In genomic region chr13:72630501-72631372, GRCm38 (mm10) we compare ENCODE assay signal across 9 mouse cellular contexts. TPM values are rescaled to one million over a fixed set of nuclear protein-coding genes. Genes with fewer than 3 reads are reported as not detected.
A peak's percentile ranks its signal among the peaks of the same experiment; 100 is the strongest.
DNase-seq lines count a peak whose midpoint lies in the region; ATAC-seq and TF ChIP-seq lines count a peak whose summit lies in the region.
"Had no signal": no experiment of that assay in that cellular context is flagged by ENCODE, and none has a peak within 500 bp of the region (broad histone marks: within the 10 kb centered on the region; RNA-seq: fewer than 3 reads in every experiment).

No protein-coding gene starts in this region.

- no peaks in the 10 kb centered on the region for H3K9me3 ChIP-seq in heart, embryonic 12.5 days (replicated peaks)
- H3K9me3 ChIP-seq in embryonic facial prominence, embryonic 14.5 days (ENCODE audit: control insufficient read depth, low read length) = no peaks in the 10 kb centered on the region
- H3K9me3 ChIP-seq in limb, embryonic 14.5 days (ENCODE audit: control insufficient read depth, low read length) = no peaks in the 10 kb centered on the region

- TF ChIP-seq POLR2A in limb, embryonic 14.5 days (IDR thresholded peaks at IDR 0.05; ENCODE audit: borderline replicate concordance, extremely low read depth, insufficient read depth, insufficient read length) = no peak

- no peaks in the 10 kb centered on the region for H3K36me3 ChIP-seq in heart, embryonic 12.5 days
- no peaks in the 10 kb centered on the region for H3K36me3 ChIP-seq in C2C12 (ENCODE audit: control insufficient read depth, insufficient read depth)
- H3K36me3 ChIP-seq in embryonic facial prominence, embryonic 14.5 days (ENCODE audit: control insufficient read depth, insufficient read depth, low read length) = no peaks in the 10 kb centered on the region
- H3K36me3 ChIP-seq in limb, embryonic 14.5 days (ENCODE audit: control insufficient read depth, insufficient read depth, low read length) = 0 out of 2 replicates have a peak, but pooled peaks cover 6% of the 10 kb centered on the region

- peak overlapping the region; percentile 74 for H3ac ChIP-seq in C2C12 (ENCODE audit: control insufficient read depth, insufficient read length, low read depth)

- no peak overlapping the region for H3K27ac ChIP-seq in heart, embryonic 12.5 days (ENCODE audit: poor library complexity, severe bottlenecking)
- H3K27ac ChIP-seq in embryonic facial prominence, embryonic 14.5 days (replicated peaks; ENCODE audit: low read depth, low read length) = no peak overlapping the region
- H3K27ac ChIP-seq in limb, embryonic 14.5 days (replicated peaks; ENCODE audit: low read depth, low read length) = no peak overlapping the region

- no peak for DNase-seq in heart, adult 11 months
- DNase-seq in embryonic facial prominence, embryonic 14.5 days (ENCODE audit: low spot score) = no peak
- DNase-seq in limb, embryonic 14.5 days (ENCODE audit: low spot score) = no peak
- no peak for DNase-seq in T-cell, adult 2 months (ENCODE audit: low spot score)
- DNase-seq in urinary bladder, adult 2 months (ENCODE audit: low spot score) = no peak
- no peak for DNase-seq in left cerebral cortex, postnatal 25 days (ENCODE audit: low spot score in 2 of 2)

- H3K4me2 ChIP-seq in heart, embryonic 12.5 days = peak overlapping the region; percentile 77
- peak overlapping the region; percentile 96 for H3K4me2 ChIP-seq in embryonic facial prominence, embryonic 14.5 days (ENCODE audit: low read depth, low read length)
- peak overlapping the region; percentile 89 for H3K4me2 ChIP-seq in limb, embryonic 14.5 days (replicated peaks; ENCODE audit: low read depth, low read length, severe bottlenecking)

- peak overlapping the region; percentile 62 for H3K4me3 ChIP-seq in heart, embryonic 12.5 days
- peak overlapping the region; percentile 21 for H3K4me3 ChIP-seq in C2C12 (ENCODE audit: insufficient read depth, poor library complexity, severe bottlenecking)
- peak overlapping the region; percentile 63 for H3K4me3 ChIP-seq in embryonic facial prominence, embryonic 14.5 days (ENCODE audit: low read depth, low read length)
- H3K4me3 ChIP-seq in limb, embryonic 14.5 days (replicated peaks; ENCODE audit: low read length) = peak overlapping the region; percentile 62

- WGBS in heart, embryonic 12.5 days = 4% methylated on average over 60 of the region's 60 CpGs
- 3% methylated on average over 42 of the region's 60 CpGs for WGBS in embryonic facial prominence, embryonic 14.5 days
- 2% methylated on average over 56 of the region's 60 CpGs for WGBS in limb, embryonic 14.5 days

- H3K4me1 ChIP-seq in heart, embryonic 12.5 days (replicated peaks) = peaks cover 26% of the 10 kb centered on the region
- peaks cover 5% of the 10 kb centered on the region; the same call in 1 of the 2 replicates for H3K4me1 ChIP-seq in embryonic facial prominence, embryonic 14.5 days (ENCODE audit: control insufficient read depth, insufficient read depth, low read length)
- H3K4me1 ChIP-seq in limb, embryonic 14.5 days (ENCODE audit: control insufficient read depth, insufficient read depth, low read length) = peaks cover 6% of the 10 kb centered on the region; the same call in 1 of the 2 replicates

- H3K9ac ChIP-seq in heart, embryonic 12.5 days = peak overlapping the region; percentile 57
- peak overlapping the region; percentile 61 for H3K9ac ChIP-seq in embryonic facial prominence, embryonic 14.5 days (ENCODE audit: low read depth, low read length)
- peak overlapping the region; percentile 34 for H3K9ac ChIP-seq in limb, embryonic 14.5 days (ENCODE audit: low read depth, low read length, severe bottlenecking)

- H3K27me3 ChIP-seq in heart, embryonic 12.5 days (replicated peaks) = peaks cover 81% of the 10 kb centered on the region
- H3K27me3 ChIP-seq in C2C12 (ENCODE audit: control insufficient read depth, insufficient read depth, insufficient read length) = no peaks in the 10 kb centered on the region
- peaks cover 98% of the 10 kb centered on the region for H3K27me3 ChIP-seq in embryonic facial prominence, embryonic 14.5 days (replicated peaks; ENCODE audit: control insufficient read depth, insufficient read depth, low read length)
- H3K27me3 ChIP-seq in limb, embryonic 14.5 days (ENCODE audit: control insufficient read depth, insufficient read depth, low read length) = peaks cover 86% of the 10 kb centered on the region

- ATAC-seq in heart, embryonic 12.5 days (ENCODE audit: insufficient number of reproducible peaks, low FRiP score) = no peak
- ATAC-seq in embryonic facial prominence, embryonic 14.5 days (ENCODE audit: low read depth) = no peak
- no peak for ATAC-seq in limb, embryonic 14.5 days (ENCODE audit: low FRiP score, low read depth)

- no peak for TF ChIP-seq CTCF in C2C12 (IDR thresholded peaks at IDR 0.05; ENCODE audit: control insufficient read depth, insufficient read depth, insufficient read length)

- H3K79me2 ChIP-seq in C2C12 (ENCODE audit: control insufficient read depth, insufficient read depth) = peaks cover 17% of the 10 kb centered on the region

- peaks cover 2% of the 10 kb centered on the region for H3K79me3 ChIP-seq in C2C12 (ENCODE audit: low read depth)

- intact Hi-C loops in left cerebral cortex, postnatal 25 days (cut with DNase I) = no loop called here

TF ChIP-seq in C2C12, 6 proteins besides CTCF, POLR2A, EP300 and RAD21:
- no peak for TF ChIP-seq MAX (IDR thresholded peaks at IDR 0.05)
- TF ChIP-seq USF1 (IDR thresholded peaks at IDR 0.05; ENCODE audit: low read depth) = no peak
- no peak for TF ChIP-seq MYOG (IDR thresholded peaks at IDR 0.05; ENCODE audit: control insufficient read depth, extremely low read depth, insufficient read length)
- no peak for TF ChIP-seq MYOD1 (IDR thresholded peaks at IDR 0.05; ENCODE audit: control insufficient read depth, insufficient read length, low read depth)
- no peak for TF ChIP-seq FOSL1 (IDR thresholded peaks at IDR 0.05; ENCODE audit: insufficient read depth, low read length, poor library complexity, severe bottlenecking)
- no peak for TF ChIP-seq CEBPB (IDR thresholded peaks at IDR 0.05; ENCODE audit: low read depth)

RNA-seq across cellular contexts. Expression of gene Irx2, which starts 2.1 kb away (rescaled TPM):
- 15.3 and 15.5 TPM in 2 replicates for polyA plus RNA-seq in heart, embryonic 12.5 days (2016; fragmentation: Nextera tagmentation; extraction: Ambion mirVana)
- polyA plus RNA-seq in C2C12 (2012; fragmentation: generic; extraction: Trizol) = 7.7 TPM
- polyA plus RNA-seq in embryonic facial prominence, embryonic 14.5 days (2014; fragmentation: Nextera tagmentation; extraction: Ambion mirVana) = 25.7 and 26.7 TPM in 2 replicates
- polyA plus RNA-seq in limb, embryonic 14.5 days (2012; rRNA removed) = 56.8 and 57.1 TPM in 2 replicates
- polyA plus RNA-seq in limb, embryonic 14.5 days (2014; fragmentation: Nextera tagmentation; extraction: Ambion mirVana) = 27.6 and 37.0 TPM in 2 replicates
- 1.0 and 2.0 TPM in 2 replicates for polyA plus RNA-seq in urinary bladder, adult 2 months (2012; rRNA removed)
- total RNA-seq in left cerebral cortex, postnatal 25 days (2021) = not detected
- total RNA-seq: megakaryocyte progenitor cell, adult 5-6 weeks had no signal
